Mouse (Mus musculus): Measurements from ENCODE around the gene Tmed5. TPM values are rescaled to one million over a fixed set of nuclear protein-coding genes. Genes with fewer than 3 reads are reported as not detected.

The Tmed5 gene
- 70.0 and 74.0 TPM in 2 replicates for polyA plus RNA-seq (2012; rRNA removed)

DNA sequence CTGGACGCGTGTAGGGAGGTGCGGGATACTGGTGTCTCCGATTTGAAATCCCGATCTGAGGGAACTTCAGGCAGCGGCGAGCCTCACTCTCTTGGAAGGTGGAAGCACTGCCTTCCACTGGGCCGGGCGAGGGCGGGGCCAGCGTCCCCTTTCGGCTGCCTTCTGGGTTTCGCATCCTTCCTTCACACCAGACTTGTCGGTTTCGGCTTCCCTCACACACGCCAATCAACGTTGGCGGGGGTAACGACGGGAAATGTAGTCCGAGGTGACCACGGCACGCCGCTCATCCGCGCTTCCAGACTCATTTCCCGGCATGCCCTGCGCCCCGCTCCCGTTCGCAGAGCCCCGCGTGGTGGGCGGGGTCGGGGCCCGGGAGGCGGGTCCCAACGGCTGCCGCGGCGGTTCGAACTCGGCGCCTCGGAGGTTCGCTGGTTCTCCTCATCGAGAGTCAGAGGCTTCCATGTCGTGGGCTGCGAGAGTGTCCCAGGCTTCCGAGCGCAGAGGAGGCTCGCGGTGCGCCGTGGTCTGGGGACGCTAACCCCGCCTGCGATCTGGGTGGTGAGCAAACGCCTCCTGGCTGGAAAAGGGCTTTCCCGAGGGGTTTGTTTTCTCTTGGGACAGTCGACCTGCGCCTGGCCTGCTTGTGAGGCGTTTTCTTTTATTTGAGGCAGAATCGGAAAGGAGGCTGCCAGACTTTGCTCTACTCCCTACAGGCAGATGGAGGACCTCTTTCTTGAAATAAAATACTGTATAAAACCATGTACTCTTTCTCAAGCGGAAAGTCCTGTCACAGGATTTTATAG is at the start of gene Tmed5, which contains the start of gene Ccdc18:
Tmed5 (minus strand) TSS at position 180 of the 803 bp plus-strand sequence.
Ccdc18 (plus strand) TSS at position 435 of the 803 bp plus-strand sequence.

DNA sequence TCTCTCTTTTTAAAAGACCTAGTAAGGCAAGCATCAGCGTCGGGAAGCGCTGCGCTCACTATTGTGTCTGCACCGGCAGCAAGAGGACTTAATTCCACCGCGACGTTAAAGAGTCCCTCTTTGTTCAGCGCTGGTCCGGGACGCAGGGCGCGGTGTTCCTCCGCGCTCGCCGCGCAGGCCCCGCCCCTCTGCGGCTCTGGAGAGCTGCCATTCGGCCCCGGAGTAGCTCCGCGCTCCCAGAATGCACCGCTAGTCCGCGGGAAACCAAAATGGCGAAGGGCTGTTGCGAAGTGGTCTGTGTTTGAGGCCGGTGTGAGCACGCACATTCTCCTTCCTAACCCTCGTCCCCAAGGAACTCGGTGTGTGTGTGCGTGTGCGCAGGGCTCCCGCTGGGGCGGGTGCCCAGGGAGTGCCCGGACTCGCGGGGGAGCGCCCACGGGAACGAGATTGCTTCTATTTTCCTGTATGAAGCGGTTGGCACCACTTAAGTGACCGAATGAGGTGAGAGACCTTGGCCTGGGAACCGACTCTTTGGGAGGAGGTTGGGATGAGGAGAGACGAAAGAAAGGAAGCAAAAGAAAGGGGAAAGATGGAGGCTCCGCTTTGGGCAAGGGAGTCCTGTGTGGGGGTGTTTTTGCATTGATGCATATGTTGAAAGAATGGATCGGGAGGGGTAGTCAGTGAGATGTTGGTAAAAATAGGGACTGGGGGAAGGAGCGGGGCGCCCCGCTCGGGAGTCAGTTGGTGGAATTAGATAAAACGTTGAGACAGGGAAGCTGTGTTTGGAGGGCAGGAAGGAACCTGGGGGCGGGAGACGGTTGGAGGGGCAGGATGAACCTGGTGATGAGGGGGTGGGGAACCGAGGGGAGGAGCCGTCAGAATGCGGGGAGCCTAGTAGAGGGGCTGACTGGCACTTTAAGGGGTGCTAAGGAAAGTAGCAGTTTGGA is 66.7 kb downstream of the Tmed5 start, which contains the start of gene Mtf2:
Mtf2 (plus strand) TSS at position 210 of the 947 bp plus-strand sequence.

Other genes starting within 250 kb of the Tmed5 start
- 11.8 and 19.3 TPM in 2 replicates for gene Rpl5, start 232.1 kb downstream of the Tmed5 start, polyA plus RNA-seq (2012; rRNA removed)
- gene Fam69a, start 145.5 kb downstream of the Tmed5 start, polyA plus RNA-seq (2012; rRNA removed), result 1.0 and 1.2 TPM in 2 replicates
- gene Mtf2, start 66.9 kb downstream of the Tmed5 start, polyA plus RNA-seq (2012; rRNA removed), result 9.0 and 10.1 TPM in 2 replicates
- gene Ccdc18, start 255 bp upstream of the Tmed5 start, polyA plus RNA-seq (2012; rRNA removed), result 0.09 TPM in 1 of 2 replicates, not detected in the other
- 16.5 and 19.6 TPM in 2 replicates for gene Dr1, start 136.3 kb upstream of the Tmed5 start, polyA plus RNA-seq (2012; rRNA removed)
- gene Pigg, start 180.0 kb upstream of the Tmed5 start, polyA plus RNA-seq (2012; rRNA removed), result 5.3 and 7.8 TPM in 2 replicates
- gene Gm42517, start 235.3 kb upstream of the Tmed5 start, polyA plus RNA-seq (2012; rRNA removed), result 2.1 and 2.5 TPM in 2 replicates